Mouse (Mus musculus): ENCODE measurements at regions not wholly inside any gene's neighbourhood (a gene's known extent, or its start where the extent isn't known, plus 50 kb on each side); places are given as distances from the start of the nearest gene placed in this dataset.

DNA sequence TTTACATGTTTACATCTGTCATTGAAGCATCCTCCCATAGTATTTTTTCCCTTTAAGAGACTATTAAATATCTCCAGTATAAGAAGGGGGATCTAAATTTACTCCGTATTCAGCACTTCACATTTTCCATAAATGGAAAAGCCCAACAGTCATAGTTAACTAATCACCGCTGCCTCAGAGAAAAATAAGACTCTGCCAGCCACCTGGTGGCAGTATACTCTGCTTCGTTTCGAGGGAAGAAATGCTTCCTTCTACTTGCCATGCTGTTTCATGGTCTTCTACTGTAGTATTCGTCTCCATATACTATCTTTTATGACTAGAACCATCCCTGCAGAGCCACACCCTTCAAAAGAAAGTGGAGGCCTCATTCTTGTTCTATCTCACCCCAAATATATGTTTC, 52.0 kb upstream of the Tro start:
- DNase-seq: peak; percentile 14
